Mouse (Mus musculus): ENCODE data around the gene Scn8a.

Gene Scn8a

GRCm38 (mm10) chr15:100954751-100955150 lies 85.1 kb downstream of the Scn8a start:
- DNase-seq (ENCODE audit: low read depth) = no peak

GRCm38 (mm10) chr15:100960958-100961357 lies 91.3 kb downstream of the Scn8a start:
- DNase-seq (ENCODE audit: low read depth) = no peak

GRCm38 (mm10) chr15:100961561-100961960 lies 91.9 kb downstream of the Scn8a start:
- no peak for DNase-seq (ENCODE audit: low read depth)

GRCm38 (mm10) chr15:100971443-100971842 lies 101.8 kb downstream of the Scn8a start:
- no peak for DNase-seq (ENCODE audit: low read depth)

- no peak for DNase-seq (ENCODE audit: low read depth)
Observed at GRCm38 (mm10) chr15:100972795-100973194, 103.1 kb downstream of the Scn8a start.

GRCm38 (mm10) chr15:100974679-100975078 lies 105.0 kb downstream of the Scn8a start:
- DNase-seq (ENCODE audit: low read depth) = no peak

- no peak for DNase-seq (ENCODE audit: low read depth)
Observed at GRCm38 (mm10) chr15:100983427-100984153, 113.9 kb downstream of the Scn8a start.

GRCm38 (mm10) chr15:100984154-100984893 lies 114.7 kb downstream of the Scn8a start:
- no peak for DNase-seq (ENCODE audit: low read depth)

- DNase-seq (ENCODE audit: low read depth) = no peak
Observed at GRCm38 (mm10) chr15:100986479-100986878, 116.8 kb downstream of the Scn8a start.

GRCm38 (mm10) chr15:100987031-100987430 lies 117.4 kb downstream of the Scn8a start:
- no peak for DNase-seq (ENCODE audit: low read depth)

- DNase-seq (ENCODE audit: low read depth) = no peak
Observed at GRCm38 (mm10) chr15:100990283-100990682, 120.6 kb downstream of the Scn8a start.

- no peak for DNase-seq (ENCODE audit: low read depth)
Observed at GRCm38 (mm10) chr15:100997090-100997489, 127.4 kb downstream of the Scn8a start.

- no peak for DNase-seq (ENCODE audit: low read depth)
Observed at GRCm38 (mm10) chr15:101001685-101002084, 132.0 kb downstream of the Scn8a start.

- no peak for DNase-seq (ENCODE audit: low read depth)
Observed at GRCm38 (mm10) chr15:101002466-101002865, 132.8 kb downstream of the Scn8a start.

- DNase-seq (ENCODE audit: low read depth) = no peak
Observed at GRCm38 (mm10) chr15:101004538-101004937, 134.9 kb downstream of the Scn8a start.

- DNase-seq (ENCODE audit: low read depth) = no peak
Observed at GRCm38 (mm10) chr15:101005717-101006116, 136.1 kb downstream of the Scn8a start.

- no peak for DNase-seq (ENCODE audit: low read depth)
Observed at GRCm38 (mm10) chr15:101006251-101007040, 136.8 kb downstream of the Scn8a start.

- no peak for DNase-seq (ENCODE audit: low read depth)
Observed at GRCm38 (mm10) chr15:101007236-101007635, 137.6 kb downstream of the Scn8a start.

- DNase-seq (ENCODE audit: low read depth) = no peak
Observed at GRCm38 (mm10) chr15:101008386-101009010, 138.8 kb downstream of the Scn8a start.

- no peak for DNase-seq (ENCODE audit: low read depth)
Observed at GRCm38 (mm10) chr15:101011352-101011751, 141.7 kb downstream of the Scn8a start.

- DNase-seq (ENCODE audit: low read depth) = no peak
Observed at GRCm38 (mm10) chr15:101028960-101029359, 159.3 kb downstream of the Scn8a start.

GRCm38 (mm10) chr15:101039651-101040050 lies 170.0 kb downstream of the Scn8a start:
- no peak for DNase-seq (ENCODE audit: low read depth)

Data from fibroblast of lung, adult 2 months (primary cell).